ENCODE assay signal across 18 mouse cellular contexts in genomic region chr5:103765758-103766431, GRCm38 (mm10).
DNase-seq lines count a peak whose midpoint lies in the region; ATAC-seq and TF ChIP-seq lines count a peak whose summit lies in the region.
"Had no signal": no experiment of that assay in that cellular context is flagged by ENCODE, and none has a peak within 500 bp of the region (broad histone marks: within the 10 kb centered on the region; RNA-seq: fewer than 3 reads in every experiment).

No protein-coding gene starts in this region.

- no peak overlapping the region for H3K4me3 ChIP-seq in kidney, adult 2 months (ENCODE audit: insufficient read depth, low read depth, low read length)
- H3K4me3 ChIP-seq in ES-E14 (ENCODE audit: insufficient read depth in 1 of 2, low read depth in 1 of 2, low read length in 2 of 2, poor library complexity in 1 of 2, severe bottlenecking in 1 of 2), result no peak overlapping the region
- no peak overlapping the region for H3K4me3 ChIP-seq in liver, embryonic 14.5 days (ENCODE audit: insufficient read depth in 1 of 2, low read depth in 2 of 2, low read length in 2 of 2)
- H3K4me3 ChIP-seq: heart, embryonic 10.5 days; neural tube, embryonic 13.5 days had no signal

- H3K36me3 ChIP-seq in kidney, adult 2 months (ENCODE audit: control insufficient read depth, insufficient read depth, low read length), result no peaks in the 10 kb centered on the region; the same call in 1 of the 2 replicates
- H3K36me3 ChIP-seq in ES-E14 (ENCODE audit: control insufficient read depth, insufficient read depth, low read length, poor library complexity, severe bottlenecking), result 0 out of 2 replicates have a peak, but pooled peaks cover 2% of the 10 kb centered on the region
- peaks cover 22% of the 10 kb centered on the region for H3K36me3 ChIP-seq in liver, embryonic 14.5 days (replicated peaks; ENCODE audit: control insufficient read depth, insufficient read depth, low read depth)
- H3K36me3 ChIP-seq: neural tube, embryonic 13.5 days had no signal

- no peak overlapping the region for H3K9ac ChIP-seq in ES-E14 (ENCODE audit: insufficient read depth, low read depth, low read length, poor library complexity, severe bottlenecking)
- no peak overlapping the region for H3K9ac ChIP-seq in liver, embryonic 14.5 days (replicated peaks)
- H3K9ac ChIP-seq: neural tube, embryonic 13.5 days had no signal

- in situ Hi-C loops in ES-E14 (cut with MboI; ENCODE audit: low sequenced_read_pairs in 2 of 2, unreplicated experiment in 2 of 2), result no loop called here

- H3K27me3 ChIP-seq in kidney, adult 2 months (replicated peaks; ENCODE audit: control insufficient read depth, insufficient read depth, low read length), result no peaks in the 10 kb centered on the region
- no peaks in the 10 kb centered on the region for H3K27me3 ChIP-seq in liver, embryonic 14.5 days (ENCODE audit: control insufficient read depth, insufficient read depth, low read length)
- H3K27me3 ChIP-seq: neural tube, embryonic 13.5 days had no signal

- no peak for TF ChIP-seq POLR2A in kidney, adult 2 months (IDR thresholded peaks at IDR 0.05; ENCODE audit: low read depth, low read length)

- peak; percentile 76 for TF ChIP-seq EP300 in liver, embryonic 14.5 days (IDR thresholded peaks at IDR 0.05; ENCODE audit: low read depth)

- 93% methylated on average over 2 of the region's 2 CpGs for WGBS in kidney, adult 2 months
- 88% methylated on average over 2 of the region's 2 CpGs for WGBS in liver, embryonic 14.5 days (ENCODE audit: insufficient replicate concordance)

- no peak overlapping the region for H3K4me2 ChIP-seq in liver, embryonic 14.5 days (ENCODE audit: low read depth)
- H3K4me2 ChIP-seq: neural tube, embryonic 13.5 days had no signal

- TF ChIP-seq CTCF in kidney, adult 2 months (conservative IDR thresholded peaks at IDR 0.05; ENCODE audit: insufficient read depth, insufficient read length, low read depth, low read length), result 0 out of 2 replicates have a peak, but pooled peaks have one; percentile 12
- peak; percentile 53 for TF ChIP-seq CTCF in liver, embryonic 14.5 days (IDR thresholded peaks at IDR 0.05; ENCODE audit: low read depth)

- H3K27ac ChIP-seq in kidney, adult 2 months (ENCODE audit: insufficient read depth, low read depth, low read length), result no peak overlapping the region
- H3K27ac ChIP-seq in ES-E14 (ENCODE audit: insufficient read depth, low read depth, low read length, poor library complexity, severe bottlenecking), result no peak overlapping the region
- no peak overlapping the region for H3K27ac ChIP-seq in liver, embryonic 14.5 days
- H3K27ac ChIP-seq: heart, embryonic 10.5 days; neural tube, embryonic 13.5 days had no signal

- peak; percentile 49 for ATAC-seq in liver, embryonic 14.5 days (ENCODE audit: insufficient read depth)
- ATAC-seq: activated CD4-positive, CD25-positive, alpha-beta regulatory T cell, adult 4 months; forebrain, embryonic 14.5 days had no signal

- H3K9me3 ChIP-seq in ES-E14 (ENCODE audit: control insufficient read depth, insufficient read depth, low read depth, low read length), result no peaks in the 10 kb centered on the region
- H3K9me3 ChIP-seq in liver, embryonic 14.5 days (ENCODE audit: control insufficient read depth, low read length), result peaks cover 10% of the 10 kb centered on the region

- DNase-seq in kidney, adult 2 months, result no peak
- DNase-seq in kidney, adult 11 months, result no peak
- DNase-seq in CD4-positive helper T cell, adult 2 months (ENCODE audit: low read depth, low spot score), result peak; percentile 27
- DNase-seq in ES-E14 (ENCODE audit: low read depth, low spot score), result peak; percentile 38
- no peak for DNase-seq in liver, embryonic 14.5 days (ENCODE audit: low read depth in 3 of 3, low spot score in 3 of 3)
- no peak for DNase-seq in layer of hippocampus, postnatal 14 days (ENCODE audit: low spot score in 2 of 2)
- no peak for DNase-seq in layer of hippocampus, postnatal 25 days (ENCODE audit: extremely low spot score in 1 of 2, low spot score in 1 of 2)
- no peak for DNase-seq in left cerebral cortex, adult 18-20 months (ENCODE audit: low spot score in 2 of 2)
- DNase-seq: adrenal gland, postnatal 36 days; cerebellum, adult 9-11 months; embryo, embryonic 11 days; heart, postnatal 36 days; lung, adult 18-20 months; right cerebral cortex, postnatal 25 days had no signal

- H3K4me1 ChIP-seq in kidney, adult 2 months (ENCODE audit: control insufficient read depth, insufficient read depth, low read length), result peaks cover 34% of the 10 kb centered on the region
- peaks cover 0 to 4% of the 10 kb centered on the region in 2 experiments; a peak in 1 of 4 replicates for H3K4me1 ChIP-seq in ES-E14 (ENCODE audit: control insufficient read depth in 2 of 2, insufficient read depth in 2 of 2, low read length in 2 of 2, poor library complexity in 1 of 2)
- peaks cover 76 to 80% of the 10 kb centered on the region in 2 experiments for H3K4me1 ChIP-seq in liver, embryonic 14.5 days (replicated peaks; ENCODE audit: control insufficient read depth in 2 of 2, insufficient read depth in 2 of 2, low read length in 1 of 2)

TF ChIP-seq in ES-E14, 5 proteins besides CTCF, POLR2A, EP300 and RAD21:
- TF ChIP-seq ZC3H11A (IDR thresholded peaks at IDR 0.05; ENCODE audit: borderline replicate concordance, low read depth, low read length) (0 out of 2 replicates have a peak, but pooled peaks have one; percentile 45), CHD2 (IDR thresholded peaks at IDR 0.05; ENCODE audit: low read depth, low read length) (no peak), ZNF384 (IDR thresholded peaks at IDR 0.05; ENCODE audit: low read depth, low read length) (0 out of 2 replicates have a peak, but pooled peaks have one; percentile 19), MAFK (IDR thresholded peaks at IDR 0.05; ENCODE audit: insufficient read depth, low read depth, low read length) (no peak)

Comparison
In these comparisons a context has a peak if more than half of its experiments do, and no peak if none do; other contexts are left out.
1. DNase-seq: peak in CD4-positive helper T cell, adult 2 months (single experiment) and ES-E14 (single experiment); none in kidney, adult 2 months (single experiment), kidney, adult 11 months (single experiment), liver, embryonic 14.5 days (0 of 3), layer of hippocampus, postnatal 14 days (0 of 2), layer of hippocampus, postnatal 25 days (0 of 2) and left cerebral cortex, adult 18-20 months (0 of 2).